Mouse (Mus musculus) thymus, adult 18-20 months (tissue): Measurements from ENCODE around the gene Dytn.
"Not testable (repeated sequence)": the region's sequence is repeated elsewhere in the genome, so short reads cannot be mapped to it uniquely, and the experiment has no call there.

Experiments used
- DNase-seq, 2 experiments: peaks; one replicate each; pipeline ENCODE4 v3.0.0; 2022; ENCODE audit warnings: mixed read lengths in 2 of 2

Gene Dytn

DNA sequence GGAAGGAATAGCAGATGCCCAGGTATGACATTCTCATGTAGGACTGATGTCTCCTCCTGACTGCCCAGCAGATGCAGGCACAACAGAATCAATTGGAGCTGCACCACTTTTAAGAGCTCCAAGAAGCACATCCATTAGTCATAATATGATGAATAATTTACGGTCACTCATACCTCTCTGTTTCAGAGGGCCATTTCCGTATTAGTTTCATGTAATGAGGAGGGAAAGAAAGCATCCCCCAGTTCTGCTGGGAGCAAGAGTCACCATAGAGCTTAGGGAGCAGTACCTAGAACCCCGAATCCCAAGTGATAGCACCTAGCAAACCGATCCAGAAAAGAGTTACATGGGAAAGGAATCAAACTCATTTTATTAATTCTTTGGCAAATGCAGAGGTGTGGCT is at the start of gene Dytn:
TSS of gene Dytn (minus strand) at position 101 of the 400 bp plus-strand sequence.
- no peak for DNase-seq

DNA sequence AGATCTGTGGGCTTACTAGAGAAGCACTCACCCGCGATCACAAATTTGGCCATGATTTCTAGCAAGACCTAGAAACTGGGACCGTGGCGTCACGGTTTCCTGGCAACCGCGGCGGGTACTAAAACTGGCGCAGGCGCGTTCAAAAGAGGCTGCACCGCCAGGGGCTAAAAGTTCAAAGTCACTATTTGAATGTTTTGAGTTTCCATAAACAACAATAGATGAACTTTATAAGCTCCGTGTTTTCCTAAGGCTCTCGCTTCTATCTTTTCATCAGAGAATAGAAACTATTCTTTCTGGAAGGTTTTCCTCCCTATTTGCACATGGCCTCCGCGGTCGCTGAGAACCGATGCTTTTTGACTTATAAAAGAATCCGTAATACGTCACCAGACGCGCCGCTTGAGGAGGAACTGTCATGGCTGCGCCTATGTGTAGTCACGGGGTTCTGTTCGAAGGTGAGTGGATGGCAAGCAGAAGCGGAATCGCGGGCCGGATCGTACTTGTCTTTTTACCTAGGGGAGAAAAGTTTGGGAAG is 43.6 kb upstream of the Dytn start, which contains the start of the genes Mdh1b and Fastkd2:
TSS of gene Mdh1b (minus strand) at position 79 of the 532 bp plus-strand sequence.
TSS of gene Fastkd2 (plus strand) at position 375 of the 532 bp plus-strand sequence.
- DNase-seq: peak; percentile 63 to 76

DNA sequence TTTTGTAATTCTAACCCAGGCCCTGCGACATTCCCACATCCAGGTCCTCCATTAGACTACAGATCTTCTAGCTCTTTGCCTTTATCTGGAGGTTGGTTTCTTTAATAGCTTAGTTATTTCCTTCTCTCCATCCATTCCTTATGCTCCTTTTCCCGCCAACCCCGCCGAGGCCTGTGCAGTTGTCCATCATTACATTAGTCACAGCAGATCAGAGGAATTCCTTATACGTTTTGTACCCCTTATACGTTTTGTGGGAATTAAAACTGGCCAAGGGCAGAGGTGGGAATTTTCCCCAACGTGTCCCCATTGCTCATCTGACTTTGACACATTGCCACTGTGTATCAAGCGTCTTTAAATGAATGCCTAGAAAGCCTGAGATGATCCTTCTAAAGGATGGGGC is 43.1 kb upstream of the Dytn start:
- peak in 1 of 2 experiments; percentile 8 for DNase-seq

DNA sequence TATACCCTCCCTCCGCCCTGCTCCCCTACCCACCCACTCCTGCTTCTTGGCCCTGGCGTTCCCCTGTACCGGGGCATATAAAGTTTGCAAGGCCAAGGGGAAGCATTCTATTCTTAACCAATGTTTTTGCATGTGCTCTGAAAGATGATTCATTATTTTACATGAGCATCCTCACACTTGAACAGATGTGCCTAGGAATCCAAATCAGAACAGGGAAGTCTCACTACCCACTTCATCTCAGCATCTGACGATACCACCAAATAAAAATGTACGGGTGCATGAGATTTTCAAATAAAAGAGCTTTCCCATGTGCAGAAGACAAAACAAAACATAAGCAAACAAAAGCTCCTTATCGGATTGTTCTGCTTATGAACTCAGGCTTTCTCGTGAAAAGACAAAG is 33.4 kb upstream of the Dytn start:
- DNase-seq: no peak

DNA sequence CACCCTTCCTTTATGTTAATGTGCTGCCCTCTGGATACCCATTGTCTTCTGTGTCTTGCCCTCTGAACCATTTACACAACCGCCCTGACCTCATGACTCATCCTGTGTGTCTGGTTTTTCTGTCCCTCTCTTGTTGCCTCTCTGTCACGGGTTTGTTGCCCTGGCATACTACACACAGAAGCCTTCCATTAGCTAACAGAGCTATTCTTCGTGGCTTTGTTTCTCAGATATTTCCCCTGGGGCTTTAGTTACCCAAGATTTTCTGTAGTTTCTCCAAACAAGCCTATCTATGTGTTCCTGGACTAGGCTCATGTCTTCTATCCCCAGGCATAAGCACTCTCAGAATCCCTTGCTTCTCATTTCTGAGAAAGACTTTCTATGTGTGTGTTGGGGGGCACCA is 22.1 kb upstream of the Dytn start:
- no peak for DNase-seq

DNA sequence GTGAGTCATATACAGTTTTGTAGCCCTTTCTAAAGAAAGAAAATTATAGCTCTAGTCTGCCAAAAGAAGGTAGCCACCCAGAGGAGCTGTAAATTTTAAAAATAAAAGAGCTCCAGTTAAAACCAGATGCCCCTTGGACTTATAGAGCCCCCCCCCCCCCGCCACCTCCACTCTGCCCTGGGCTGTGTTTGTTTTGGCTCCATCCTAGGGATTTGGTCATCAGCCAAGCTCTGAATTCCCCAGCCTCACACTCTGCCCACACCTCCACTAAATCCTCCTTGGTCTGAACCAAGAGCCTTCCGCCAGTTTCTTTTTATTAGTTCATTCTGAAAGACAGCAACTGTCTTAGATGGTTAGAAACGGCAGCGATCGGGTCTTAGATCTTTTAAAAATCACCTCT is 19.0 kb upstream of the Dytn start:
- DNase-seq: no peak

DNA sequence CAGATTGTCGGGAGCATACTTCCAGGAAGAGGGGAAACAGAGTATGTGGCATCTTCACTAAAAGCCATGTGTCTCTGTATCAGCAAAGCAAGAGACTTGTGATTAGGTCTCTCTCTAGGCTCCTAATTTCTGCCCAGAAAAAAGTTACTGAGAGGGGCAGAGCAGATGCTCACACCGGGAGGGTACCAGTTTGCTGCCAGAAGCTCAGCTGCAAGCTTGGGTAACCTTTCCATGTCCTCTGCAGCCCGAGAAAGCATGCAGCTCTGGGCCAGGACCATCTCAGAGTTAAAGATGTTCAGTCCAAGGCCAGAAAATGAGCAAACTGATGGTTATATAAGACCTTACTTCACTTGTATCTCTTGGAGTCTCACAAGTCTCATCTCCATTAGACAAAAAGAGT is 10.1 kb upstream of the Dytn start:
- no peak for DNase-seq

DNA sequence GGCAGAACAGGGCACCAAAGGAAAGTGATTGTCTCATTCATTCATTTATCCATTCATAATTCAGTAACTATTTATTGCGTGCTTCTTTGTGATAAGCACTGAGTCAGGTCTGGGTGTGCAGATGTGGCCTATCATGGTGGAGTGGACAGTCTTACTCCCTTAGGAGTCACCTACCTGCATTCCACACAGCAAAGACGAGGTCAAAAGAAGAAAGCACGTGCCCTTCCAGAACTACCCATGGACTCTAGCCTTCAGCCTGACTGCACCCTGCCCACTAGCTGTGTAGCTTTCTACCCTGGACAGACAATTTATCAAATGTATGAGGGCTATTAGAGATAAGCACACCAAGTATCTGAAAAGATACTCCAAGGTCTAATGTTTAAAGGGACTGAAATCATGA is 10.8 kb downstream of the Dytn start:
- no peak for DNase-seq

DNA sequence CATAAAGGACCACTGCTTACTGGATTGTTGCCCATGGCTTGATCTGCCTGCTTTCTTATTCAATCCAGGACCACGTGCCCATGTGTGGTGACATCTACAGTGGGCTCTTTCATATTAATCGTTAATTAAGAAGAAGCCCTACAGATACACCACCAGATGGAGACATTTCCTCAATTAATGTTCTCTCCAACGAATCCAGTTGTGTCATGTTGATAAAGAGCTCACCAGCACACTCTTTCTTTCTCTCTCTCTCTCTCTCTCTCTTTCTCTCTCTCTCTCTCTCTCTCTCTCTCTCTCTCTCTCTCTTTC is 17.9 kb downstream of the Dytn start:
- DNase-seq: no peak

DNA sequence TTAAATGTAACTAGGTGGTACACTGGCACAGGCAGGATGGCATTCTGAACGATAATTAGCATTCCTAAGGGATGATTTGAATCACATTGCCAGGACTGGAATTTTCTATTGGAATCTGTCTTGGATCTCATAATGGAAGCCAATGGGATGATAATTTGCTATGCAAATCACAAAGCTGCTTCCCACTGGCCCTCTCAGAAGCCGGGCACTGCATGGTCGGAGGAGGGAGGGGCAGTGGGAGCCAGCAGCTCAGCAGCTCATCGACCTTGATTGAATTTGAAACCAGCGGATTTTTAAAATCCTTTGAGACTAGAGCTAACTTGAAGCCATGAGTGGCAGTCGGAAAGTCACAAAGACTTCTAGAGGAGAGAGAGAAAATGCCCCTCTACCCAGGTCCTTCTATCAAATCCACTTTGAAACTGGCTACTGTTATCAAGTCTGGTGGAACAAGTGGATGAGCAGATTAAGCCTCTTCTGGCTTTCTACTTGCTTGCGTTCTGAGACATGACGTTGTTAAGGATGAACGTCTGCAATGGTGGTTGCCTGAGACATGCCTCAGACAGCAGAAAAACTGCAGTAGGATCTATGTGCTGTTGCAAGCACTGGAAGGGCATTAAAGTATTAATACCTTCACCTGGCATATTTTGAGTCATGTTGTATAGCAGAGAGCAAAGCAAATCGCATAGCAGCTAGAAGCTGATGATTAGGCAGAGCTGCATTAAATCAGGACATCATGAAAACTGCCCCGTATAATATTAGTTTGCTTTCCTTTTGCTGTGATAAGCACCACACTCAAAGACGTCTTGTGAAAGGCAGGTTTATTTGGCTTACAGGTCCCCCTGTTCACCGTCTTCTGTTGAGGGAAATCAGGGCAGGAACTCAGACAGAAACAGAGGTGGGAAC is 18.5 kb downstream of the Dytn start:
- DNase-seq: no peak

DNA sequence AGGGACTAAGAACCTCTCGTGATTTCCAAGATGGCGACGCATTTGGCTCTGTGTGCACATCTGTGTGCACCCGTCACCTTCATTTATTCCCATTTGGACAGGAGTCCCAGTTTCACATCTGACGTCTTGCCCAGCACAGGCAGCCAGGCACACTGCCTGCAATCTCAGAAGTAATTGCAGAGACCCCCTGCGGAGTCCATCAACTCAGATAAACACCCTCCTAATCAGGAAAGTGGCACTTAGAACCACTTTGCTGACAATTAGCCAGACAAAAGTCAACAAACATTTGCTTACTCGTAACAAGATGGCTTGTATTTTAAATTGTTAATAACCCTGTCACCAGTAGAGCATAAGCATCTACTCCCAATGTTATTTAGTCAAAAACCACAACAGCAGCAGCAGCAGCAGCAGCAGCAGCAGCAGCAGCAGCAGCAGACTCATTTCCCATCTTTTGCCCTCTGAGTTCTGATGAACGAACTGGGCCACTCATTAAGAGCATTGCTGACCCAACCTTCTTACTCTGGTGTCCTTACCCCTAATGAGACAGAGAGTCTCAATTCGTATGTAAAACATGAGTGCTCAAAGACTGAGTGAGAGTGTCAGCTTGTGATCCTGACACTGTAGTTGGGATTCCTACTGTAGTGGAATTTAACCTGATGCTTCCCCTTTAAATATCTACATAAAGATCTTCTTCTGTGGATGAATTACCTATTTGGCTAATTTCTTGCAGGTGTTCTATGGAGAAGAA is 19.4 kb downstream of the Dytn start:
- no peak for DNase-seq

DNA sequence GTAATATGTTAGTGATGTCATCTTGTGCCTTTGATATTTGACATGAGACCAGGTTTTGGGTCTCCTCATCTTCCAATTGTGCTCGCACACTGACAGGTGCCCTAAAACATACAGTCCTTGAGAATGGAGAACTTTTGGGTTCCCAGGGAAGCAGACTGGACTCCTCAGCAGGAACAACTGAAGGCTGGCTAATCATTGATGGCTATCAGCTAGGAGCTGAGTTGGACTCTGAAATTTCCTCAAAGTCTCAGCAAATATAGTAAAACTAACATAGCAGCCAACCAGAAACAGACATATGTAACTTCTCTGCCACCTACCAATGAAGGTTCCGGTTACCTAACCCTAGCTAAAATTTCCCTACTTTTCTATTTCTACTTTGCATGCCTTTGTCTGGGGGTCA is 20.6 kb downstream of the Dytn start:
- no peak for DNase-seq

DNA sequence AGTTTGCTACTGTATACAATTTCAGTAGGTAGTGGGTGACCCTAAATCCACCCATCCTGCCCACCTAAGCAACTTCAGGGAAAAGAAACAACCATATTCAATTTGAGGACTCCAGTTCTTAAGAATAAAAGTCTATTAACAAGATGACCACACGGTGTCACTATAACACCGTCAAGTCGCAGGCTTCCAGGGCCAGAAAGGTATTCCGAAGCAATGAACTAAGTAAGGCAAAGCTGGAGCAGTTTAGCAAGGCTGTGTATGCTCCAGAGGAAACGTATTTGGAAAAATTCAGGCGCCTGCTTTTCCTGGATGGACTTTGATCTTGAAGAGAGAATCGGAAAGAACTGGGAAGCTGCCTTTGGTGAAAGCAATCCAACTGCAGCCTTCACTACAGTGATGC is 27.1 kb downstream of the Dytn start:
- DNase-seq: no peak

DNA sequence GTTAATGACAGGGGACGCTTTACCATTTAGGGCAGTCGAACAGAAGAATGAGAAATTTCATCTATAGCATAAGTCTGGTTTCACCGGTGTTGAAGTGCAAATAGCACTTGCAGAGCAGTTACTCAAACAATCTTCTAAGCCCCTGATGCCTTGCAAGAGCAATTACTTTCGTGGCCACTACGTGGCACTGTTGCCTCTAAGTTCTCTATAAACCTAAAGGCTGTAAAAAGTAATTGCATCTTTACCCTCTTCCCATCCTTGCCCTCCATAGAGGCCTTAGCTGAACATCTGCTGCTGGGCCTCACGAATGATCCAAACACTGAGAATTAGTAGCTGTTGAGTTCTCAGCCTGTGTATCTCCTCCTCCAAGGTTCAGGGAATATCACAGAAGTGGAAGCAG is 28.7 kb downstream of the Dytn start:
- peak; percentile 13 to 15 for DNase-seq

DNA sequence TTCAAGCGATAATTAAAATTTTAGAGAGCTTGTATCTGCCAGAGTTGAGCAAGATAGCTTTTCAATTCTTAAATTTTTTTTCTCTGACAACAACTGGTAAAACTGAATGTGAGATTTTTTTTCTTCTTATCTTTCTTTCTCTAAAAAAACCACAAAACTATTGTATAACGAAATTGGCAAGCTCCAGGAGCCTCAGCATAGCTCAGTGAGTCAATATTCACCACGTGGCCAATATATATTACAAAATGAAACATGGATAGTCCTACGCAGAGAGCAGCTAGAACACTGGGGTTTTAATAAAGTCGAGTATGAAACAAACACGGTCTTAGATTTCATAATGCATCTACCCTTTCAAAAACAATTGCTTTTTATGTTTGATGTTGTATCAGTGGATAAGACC is 46.8 kb downstream of the Dytn start:
- DNase-seq: no peak

DNA sequence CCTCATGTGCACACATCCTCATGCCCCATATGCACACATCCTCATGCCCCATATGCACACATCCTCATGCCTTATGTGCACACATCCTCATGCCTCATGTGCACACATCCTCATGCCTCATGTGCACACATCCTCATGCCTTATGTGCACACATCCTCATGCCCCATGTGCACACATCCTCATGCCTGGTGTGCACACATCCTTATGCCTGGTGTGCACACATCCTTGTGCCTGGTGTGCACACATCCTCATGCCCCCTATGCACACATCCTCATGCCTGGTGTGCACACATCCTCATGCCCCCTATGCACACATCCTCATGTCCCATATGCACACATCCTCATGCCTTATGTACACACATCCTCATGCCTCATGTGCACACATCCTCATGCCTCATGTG is 56.3 kb downstream of the Dytn start:
- not testable (repeated sequence) for DNase-seq

DNA sequence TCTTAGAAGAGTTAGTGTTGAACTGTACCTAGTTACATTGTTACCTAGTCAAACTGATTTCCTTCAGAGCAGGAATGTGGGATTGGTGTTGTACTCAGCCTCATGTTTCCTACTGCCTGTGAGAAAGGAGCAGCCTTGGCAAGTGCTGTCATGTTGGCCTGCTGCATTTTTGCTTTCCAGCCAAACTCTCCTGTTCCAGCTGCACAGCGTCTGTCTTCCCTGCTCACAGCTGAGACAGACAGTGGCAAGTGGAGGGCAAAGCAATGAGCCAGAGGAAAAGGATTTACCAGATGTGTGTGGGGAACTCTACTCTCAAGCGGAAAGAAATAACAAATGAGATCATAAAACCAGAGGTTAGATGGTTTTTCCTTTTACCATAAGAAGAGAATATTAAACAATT is 58.5 kb downstream of the Dytn start:
- DNase-seq: no peak

DNA sequence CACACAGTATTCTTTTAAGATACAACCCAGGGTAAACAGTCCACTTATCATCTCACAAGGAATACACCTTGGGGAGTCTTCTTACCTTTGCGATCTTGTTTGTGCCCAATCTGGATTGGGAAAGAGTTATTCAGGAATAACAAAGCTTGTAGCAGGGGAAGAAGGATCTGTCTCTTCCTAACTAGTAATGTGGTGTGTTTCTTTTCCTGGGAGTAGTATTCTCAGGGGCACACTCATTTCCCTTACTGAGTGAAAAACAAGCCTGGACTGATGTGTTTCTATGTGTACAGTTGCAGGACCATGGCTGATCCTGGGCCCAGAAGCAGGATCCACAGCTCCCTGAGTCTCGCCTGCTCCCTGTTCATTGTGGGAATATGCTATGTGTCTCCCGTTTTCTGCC is 71.1 kb downstream of the Dytn start, which contains the start of gene Gm39653:
TSS of gene Gm39653 (plus strand) at position 301 of the 400 bp plus-strand sequence.
- DNase-seq: no peak

DNA sequence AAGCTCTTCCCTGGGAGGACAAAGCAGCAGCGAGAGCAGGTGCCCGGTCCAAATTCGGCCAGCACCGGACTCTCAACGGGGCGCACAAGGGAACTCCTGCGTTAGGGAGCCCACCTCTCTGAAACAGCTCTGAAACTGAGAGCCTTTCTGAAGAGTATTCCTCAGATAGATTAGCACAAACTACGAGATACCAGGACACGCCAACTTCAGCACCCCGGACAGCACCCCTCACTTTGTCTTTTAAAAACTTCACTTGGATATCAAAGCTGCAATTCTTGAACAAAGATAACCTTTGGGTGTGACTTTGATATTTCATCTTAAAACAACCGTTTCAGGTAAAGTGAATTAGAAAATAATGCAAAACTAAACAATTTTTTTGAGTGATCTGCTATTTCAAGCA is 72.1 kb downstream of the Dytn start:
- DNase-seq: no peak

DNA sequence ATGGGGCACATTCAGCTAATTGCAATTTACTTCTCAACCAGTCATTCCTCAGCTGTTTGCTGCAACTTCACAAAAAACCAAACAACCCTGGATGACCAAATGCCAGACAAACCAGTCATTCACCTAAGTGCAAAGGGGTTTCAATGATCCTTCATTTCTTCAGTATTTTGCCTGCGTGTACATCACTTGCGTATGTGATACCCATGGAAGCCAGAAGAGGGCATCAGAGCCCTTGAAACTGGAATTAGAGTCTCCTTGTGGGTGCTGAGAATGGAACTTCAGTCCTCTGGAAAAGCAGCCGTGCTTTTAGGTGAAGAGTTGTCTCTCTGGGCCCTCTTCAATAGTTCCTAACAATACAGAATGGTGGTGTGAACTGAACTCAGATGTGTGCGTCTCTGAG is 77.1 kb downstream of the Dytn start:
- DNase-seq: no peak

DNA sequence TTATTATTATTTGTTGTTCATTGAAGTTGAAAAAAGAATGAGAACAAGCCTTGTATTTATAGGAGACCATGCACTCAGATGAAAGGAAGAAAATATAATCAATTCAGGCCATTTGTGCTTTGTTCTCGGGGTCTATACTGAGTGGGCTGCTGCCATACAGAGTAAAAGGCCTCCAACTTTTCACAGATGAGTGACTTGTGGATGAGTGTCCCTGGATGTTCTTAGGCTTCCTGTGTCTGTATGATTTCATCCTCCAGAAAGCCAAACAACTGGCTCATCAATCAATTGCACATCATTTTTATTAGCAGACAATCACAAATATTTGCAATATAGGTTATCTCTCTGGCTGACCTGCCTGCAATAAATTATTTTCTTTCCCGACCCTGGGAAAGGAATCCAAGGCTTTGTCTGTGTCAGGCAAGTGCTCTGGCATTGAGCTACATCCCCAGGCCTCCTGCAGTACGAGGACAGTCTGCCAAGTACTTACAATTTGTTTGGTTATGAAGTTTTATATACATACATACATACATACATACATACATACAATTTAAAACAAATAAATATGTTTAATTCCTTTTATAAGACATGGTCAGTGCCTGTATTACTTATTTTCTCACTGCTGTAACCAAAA is 82.7 kb downstream of the Dytn start:
- DNase-seq: no peak

DNA sequence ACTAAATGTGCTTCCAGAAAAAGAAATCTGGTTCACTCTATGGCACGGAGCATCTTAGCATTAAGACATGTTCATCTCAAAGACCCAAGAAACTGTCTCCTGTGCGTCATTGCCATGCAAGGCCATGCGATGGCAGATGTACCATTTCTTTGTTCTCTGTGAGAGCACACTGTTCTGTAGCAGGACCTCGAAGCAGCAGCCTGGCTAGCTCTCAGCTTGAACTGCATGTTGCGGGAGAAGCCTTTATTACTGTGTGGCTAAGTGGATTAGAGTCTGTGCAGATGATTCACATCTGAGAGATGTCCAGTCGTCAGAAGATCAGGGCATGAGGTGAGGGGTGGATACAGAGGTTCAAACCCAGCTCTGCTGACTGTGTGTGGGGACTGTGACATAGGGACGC is 99.9 kb downstream of the Dytn start:
- no peak for DNase-seq

DNA sequence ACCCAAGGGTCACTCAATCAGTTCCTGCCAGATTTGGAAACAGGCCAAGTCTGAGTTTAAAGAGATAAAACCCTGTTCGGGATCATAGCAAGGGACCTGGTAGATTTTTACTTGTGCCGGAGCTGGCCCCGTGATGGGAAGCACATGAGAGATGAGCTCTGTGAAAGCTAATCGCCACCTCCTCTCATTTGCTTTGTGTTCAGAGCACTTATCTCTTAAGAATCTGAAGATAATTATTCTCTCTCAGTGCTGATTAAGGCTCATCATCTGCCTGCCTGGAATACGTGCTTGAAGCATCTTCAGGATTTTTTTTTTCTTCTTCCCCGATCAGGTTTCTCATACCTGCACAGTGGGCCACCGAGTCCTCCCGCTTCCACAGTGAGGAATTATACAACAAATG is 107.6 kb downstream of the Dytn start:
- DNase-seq: no peak
